Mouse (Mus musculus): ENCODE data around the gene Itsn1. TPM values are rescaled to one million over a fixed set of nuclear protein-coding genes. Genes with fewer than 3 reads are reported as not detected.

Itsn1 gene
- polyA plus RNA-seq, 1 experiment from 2014 or later, result 60.7 TPM

DNA sequence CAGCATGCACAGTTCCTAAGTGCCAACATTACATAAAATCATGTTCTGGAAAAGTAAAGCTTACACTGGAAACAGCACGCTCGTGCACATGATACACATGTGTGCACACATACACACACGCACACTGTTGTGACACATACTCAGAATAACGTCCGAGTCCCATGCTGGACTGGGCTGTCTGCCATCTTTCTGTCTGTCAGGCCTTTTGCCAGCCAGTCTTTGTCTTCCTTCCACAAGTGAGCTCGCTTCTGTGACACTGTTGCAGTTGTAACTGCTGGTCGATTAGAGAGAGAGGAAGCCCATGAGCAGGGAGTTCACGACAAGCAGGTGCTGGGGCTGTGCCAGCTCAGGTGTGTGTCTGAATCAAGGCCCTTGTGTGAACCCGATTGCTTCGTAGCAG, 57.3 kb downstream of the Itsn1 start:
- peaks cover 14% of the 10 kb centered on the region for H3K36me3 ChIP-seq (ENCODE audit: control insufficient read depth, insufficient read depth, low read length)
- no peak overlapping the region for H3K27ac ChIP-seq (ENCODE audit: low read length)
- no peaks in the 10 kb centered on the region for H3K27me3 ChIP-seq (ENCODE audit: control insufficient read depth, insufficient read depth, low read depth, low read length)
- no peak overlapping the region for H3K4me3 ChIP-seq (ENCODE audit: low read depth, low read length)
- ATAC-seq, result no peak
- H3K4me1 ChIP-seq (ENCODE audit: control insufficient read depth, insufficient read depth, low read length), result no peaks in the 10 kb centered on the region
- no peaks in the 10 kb centered on the region for H3K9me3 ChIP-seq (replicated peaks; ENCODE audit: control insufficient read depth, low read length, poor library complexity, severe bottlenecking)
- no peak overlapping the region for H3K4me2 ChIP-seq (ENCODE audit: low read length)
- H3K9ac ChIP-seq (ENCODE audit: low read depth, low read length), result no peak overlapping the region
- WGBS, result 69% methylated on average over 10 of the region's 10 CpGs

GRCm38 (mm10) chr16:91789728-91790127, 60.6 kb downstream of the Itsn1 start:
- WGBS, result 85% methylated on average over 6 of the region's 6 CpGs
- no peak overlapping the region for H3K4me3 ChIP-seq (ENCODE audit: low read depth, low read length)
- no peak overlapping the region for H3K9ac ChIP-seq (ENCODE audit: low read depth, low read length)
- ATAC-seq, result no peak
- no peaks in the 10 kb centered on the region for H3K4me1 ChIP-seq (ENCODE audit: control insufficient read depth, insufficient read depth, low read length)
- H3K36me3 ChIP-seq (ENCODE audit: control insufficient read depth, insufficient read depth, low read length), result peaks cover 9% of the 10 kb centered on the region
- no peaks in the 10 kb centered on the region for H3K27me3 ChIP-seq (ENCODE audit: control insufficient read depth, insufficient read depth, low read depth, low read length)
- H3K27ac ChIP-seq (ENCODE audit: low read length), result no peak overlapping the region
- H3K9me3 ChIP-seq (replicated peaks; ENCODE audit: control insufficient read depth, low read length, poor library complexity, severe bottlenecking), result no peaks in the 10 kb centered on the region
- no peak overlapping the region for H3K4me2 ChIP-seq (ENCODE audit: low read length)

GRCm38 (mm10) chr16:91792477-91793196, 63.6 kb downstream of the Itsn1 start:
- Histone ChIP-seq H3K4me2 (ENCODE audit: low read length) (no peak overlapping the region), H3K36me3 (ENCODE audit: control insufficient read depth, insufficient read depth, low read length) (peaks cover 8% of the 10 kb centered on the region; the same call in 1 of the 2 replicates), H3K27me3 (ENCODE audit: control insufficient read depth, insufficient read depth, low read depth, low read length) (no peaks in the 10 kb centered on the region), H3K9me3 (replicated peaks; ENCODE audit: control insufficient read depth, low read length, poor library complexity, severe bottlenecking) (no peaks in the 10 kb centered on the region), H3K4me3 (ENCODE audit: low read depth, low read length) (no peak overlapping the region), H3K4me1 (ENCODE audit: control insufficient read depth, insufficient read depth, low read length) (no peaks in the 10 kb centered on the region), H3K27ac (ENCODE audit: low read length) (no peak overlapping the region), H3K9ac (ENCODE audit: low read depth, low read length) (no peak overlapping the region)
- ATAC-seq, result no peak
- whole genome bisulfite sequencing, result 84% methylated on average over 8 of the region's 8 CpGs

DNA sequence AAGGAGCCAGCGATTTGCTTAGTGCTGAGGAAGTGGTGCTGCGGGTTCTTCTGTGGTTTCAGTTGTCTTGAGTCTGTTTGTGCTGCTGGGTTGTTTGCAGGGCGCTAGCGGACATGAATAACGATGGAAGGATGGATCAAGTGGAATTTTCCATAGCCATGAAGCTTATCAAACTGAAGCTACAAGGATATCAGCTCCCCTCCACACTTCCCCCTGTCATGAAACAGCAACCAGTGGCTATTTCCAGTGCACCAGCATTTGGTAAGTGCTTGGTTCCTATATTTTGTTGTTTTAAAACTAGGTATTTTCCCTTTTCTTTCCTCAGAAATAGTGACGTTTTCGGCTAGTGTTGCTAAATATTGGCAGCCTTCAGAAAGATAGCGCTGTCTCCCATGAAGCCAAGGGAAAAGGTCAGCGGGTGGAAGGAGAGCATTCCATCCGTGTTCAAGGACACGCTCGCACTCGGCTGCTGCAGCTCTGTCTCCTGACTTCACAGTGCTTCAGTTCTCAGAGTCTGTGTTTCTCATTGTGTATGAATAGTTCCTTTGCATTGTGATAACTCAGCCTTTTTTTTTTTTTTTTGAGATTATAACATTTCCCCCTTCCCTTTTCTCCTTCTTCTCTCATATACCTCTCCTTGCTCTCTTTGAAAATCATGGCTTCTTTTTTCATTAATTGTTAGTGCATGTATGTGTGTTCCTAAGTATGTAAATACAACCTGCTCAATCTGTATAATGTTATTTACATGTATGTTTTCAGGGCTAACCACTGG, 64.6 kb downstream of the Itsn1 start:
- no peak for ATAC-seq
- H3K9me3 ChIP-seq (replicated peaks; ENCODE audit: control insufficient read depth, low read length, poor library complexity, severe bottlenecking), result no peaks in the 10 kb centered on the region
- H3K36me3 ChIP-seq (ENCODE audit: control insufficient read depth, insufficient read depth, low read length), result peaks cover 4% of the 10 kb centered on the region; the same call in 1 of the 2 replicates
- no peaks in the 10 kb centered on the region for H3K27me3 ChIP-seq (ENCODE audit: control insufficient read depth, insufficient read depth, low read depth, low read length)
- 90% methylated on average over 13 of the region's 13 CpGs for WGBS
- H3K4me1 ChIP-seq (ENCODE audit: control insufficient read depth, insufficient read depth, low read length), result no peaks in the 10 kb centered on the region
- no peak overlapping the region for H3K27ac ChIP-seq (ENCODE audit: low read length)
- no peak overlapping the region for H3K4me2 ChIP-seq (ENCODE audit: low read length)
- H3K4me3 ChIP-seq (ENCODE audit: low read depth, low read length), result no peak overlapping the region
- H3K9ac ChIP-seq (ENCODE audit: low read depth, low read length), result no peak overlapping the region

GRCm38 (mm10) chr16:91794306-91794705, 65.2 kb downstream of the Itsn1 start:
- Histone ChIP-seq H3K9me3 (replicated peaks; ENCODE audit: control insufficient read depth, low read length, poor library complexity, severe bottlenecking) (no peaks in the 10 kb centered on the region), H3K4me3 (ENCODE audit: low read depth, low read length) (no peak overlapping the region), H3K9ac (ENCODE audit: low read depth, low read length) (no peak overlapping the region), H3K27me3 (ENCODE audit: control insufficient read depth, insufficient read depth, low read depth, low read length) (no peaks in the 10 kb centered on the region), H3K4me1 (ENCODE audit: control insufficient read depth, insufficient read depth, low read length) (no peaks in the 10 kb centered on the region), H3K4me2 (ENCODE audit: low read length) (no peak overlapping the region), H3K27ac (ENCODE audit: low read length) (no peak overlapping the region), H3K36me3 (ENCODE audit: control insufficient read depth, insufficient read depth, low read length) (peaks cover 4% of the 10 kb centered on the region; the same call in 1 of the 2 replicates)
- WGBS, result 97% methylated on average over 7 of the region's 7 CpGs
- no peak for ATAC-seq

- Histone ChIP-seq H3K4me1 (ENCODE audit: control insufficient read depth, insufficient read depth, low read length) (no peaks in the 10 kb centered on the region), H3K36me3 (ENCODE audit: control insufficient read depth, insufficient read depth, low read length) (peaks cover 4% of the 10 kb centered on the region; the same call in 1 of the 2 replicates), H3K9me3 (replicated peaks; ENCODE audit: control insufficient read depth, low read length, poor library complexity, severe bottlenecking) (no peaks in the 10 kb centered on the region), H3K9ac (ENCODE audit: low read depth, low read length) (no peak overlapping the region), H3K27ac (ENCODE audit: low read length) (no peak overlapping the region), H3K4me3 (ENCODE audit: low read depth, low read length) (no peak overlapping the region), H3K4me2 (ENCODE audit: low read length) (no peak overlapping the region), H3K27me3 (ENCODE audit: control insufficient read depth, insufficient read depth, low read depth, low read length) (no peaks in the 10 kb centered on the region)
- no peak for ATAC-seq
- 96% methylated on average over 2 of the region's 2 CpGs for WGBS
Measured at GRCm38 (mm10) chr16:91795044-91795443, 66.0 kb downstream of the Itsn1 start.

DNA sequence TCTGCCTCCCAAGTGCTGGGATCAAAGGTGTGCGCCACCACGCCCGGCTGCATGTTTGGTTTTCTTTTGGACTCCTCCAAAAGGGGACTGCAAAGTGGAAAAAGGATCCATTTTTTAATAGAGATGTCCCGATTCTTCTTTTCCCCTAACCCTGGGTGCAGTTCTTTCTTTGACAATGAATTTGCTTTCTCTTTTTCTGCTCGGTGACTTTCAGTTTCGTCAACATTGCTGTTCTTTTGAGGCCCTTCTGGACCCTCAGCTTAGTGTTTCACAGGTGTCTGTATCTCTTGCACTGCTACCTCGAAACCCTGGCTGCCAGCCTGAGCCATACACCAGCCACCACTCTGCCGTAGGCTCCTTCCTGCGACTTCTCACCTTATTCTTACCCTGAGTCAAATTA, 66.5 kb downstream of the Itsn1 start:
- Histone ChIP-seq H3K9me3 (replicated peaks; ENCODE audit: control insufficient read depth, low read length, poor library complexity, severe bottlenecking) (no peaks in the 10 kb centered on the region), H3K4me1 (ENCODE audit: control insufficient read depth, insufficient read depth, low read length) (no peaks in the 10 kb centered on the region)
- ATAC-seq, result no peak

GRCm38 (mm10) chr16:91801426-91801825, 72.3 kb downstream of the Itsn1 start:
- Histone ChIP-seq H3K4me3 (ENCODE audit: low read depth, low read length) (no peak overlapping the region), H3K9me3 (replicated peaks; ENCODE audit: control insufficient read depth, low read length, poor library complexity, severe bottlenecking) (no peaks in the 10 kb centered on the region), H3K9ac (ENCODE audit: low read depth, low read length) (no peak overlapping the region), H3K27ac (ENCODE audit: low read length) (no peak overlapping the region), H3K4me2 (ENCODE audit: low read length) (no peak overlapping the region), H3K4me1 (ENCODE audit: control insufficient read depth, insufficient read depth, low read length) (no peaks in the 10 kb centered on the region), H3K36me3 (ENCODE audit: control insufficient read depth, insufficient read depth, low read length) (peaks cover 17% of the 10 kb centered on the region), H3K27me3 (ENCODE audit: control insufficient read depth, insufficient read depth, low read depth, low read length) (no peaks in the 10 kb centered on the region)
- WGBS, result 90% methylated on average over 13 of the region's 13 CpGs
- ATAC-seq, result no peak

More for the DNA sequence above, 66.5 kb downstream of the Itsn1 start:
- Histone ChIP-seq H3K27ac (ENCODE audit: low read length) (no peak overlapping the region), H3K36me3 (ENCODE audit: control insufficient read depth, insufficient read depth, low read length) (peaks cover 4% of the 10 kb centered on the region; the same call in 1 of the 2 replicates), H3K9ac (ENCODE audit: low read depth, low read length) (no peak overlapping the region), H3K4me3 (ENCODE audit: low read depth, low read length) (no peak overlapping the region), H3K4me2 (ENCODE audit: low read length) (no peak overlapping the region), H3K27me3 (ENCODE audit: control insufficient read depth, insufficient read depth, low read depth, low read length) (no peaks in the 10 kb centered on the region)
- 98% methylated on average over 9 of the region's 9 CpGs for WGBS

DNA sequence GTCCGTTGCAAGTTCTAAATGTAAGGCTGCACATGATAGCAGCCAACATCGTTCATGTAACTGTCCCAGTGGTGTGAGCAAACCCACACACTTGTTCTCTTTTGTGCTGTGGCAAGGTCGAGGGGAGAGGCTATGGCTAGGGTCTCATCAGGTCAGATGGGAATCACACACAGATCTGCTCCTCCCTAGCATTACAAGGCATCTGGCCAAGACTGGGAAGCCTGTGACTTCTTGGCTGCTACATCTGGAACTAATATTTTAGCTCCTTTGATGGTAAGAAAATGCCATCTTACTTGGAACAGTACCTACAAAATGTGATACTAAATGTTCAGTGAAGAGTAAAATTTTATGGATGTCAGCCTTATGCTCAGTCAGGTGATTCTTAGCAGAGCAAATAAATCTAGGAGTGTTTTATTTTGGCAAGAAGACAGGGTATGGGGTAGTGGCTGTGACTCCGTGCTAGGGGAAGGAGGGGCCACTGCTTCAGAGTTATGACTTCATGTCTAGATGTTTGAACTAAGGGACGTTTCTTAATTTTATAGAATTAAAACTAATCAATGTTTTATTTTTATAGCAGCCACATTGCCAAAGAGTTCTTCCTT, 73.5 kb downstream of the Itsn1 start:
- Histone ChIP-seq H3K27me3 (ENCODE audit: control insufficient read depth, insufficient read depth, low read depth, low read length) (no peaks in the 10 kb centered on the region), H3K36me3 (ENCODE audit: control insufficient read depth, insufficient read depth, low read length) (peaks cover 17% of the 10 kb centered on the region), H3K9me3 (replicated peaks; ENCODE audit: control insufficient read depth, low read length, poor library complexity, severe bottlenecking) (no peaks in the 10 kb centered on the region), H3K27ac (ENCODE audit: low read length) (no peak overlapping the region), H3K4me1 (ENCODE audit: control insufficient read depth, insufficient read depth, low read length) (no peaks in the 10 kb centered on the region), H3K9ac (ENCODE audit: low read depth, low read length) (no peak overlapping the region), H3K4me2 (ENCODE audit: low read length) (no peak overlapping the region), H3K4me3 (ENCODE audit: low read depth, low read length) (no peak overlapping the region)
- 92% methylated on average over 5 of the region's 5 CpGs for WGBS
- no peak for ATAC-seq

Measured in midbrain, embryonic 16.5 days (tissue).